Mouse (Mus musculus) cerebellum, postnatal 14 days (tissue): Measurements from ENCODE around the gene Ssbp4.

Experiments used
- DNase-seq, 2 experiments: peaks; one replicate each; pipeline ENCODE4 v3.0.0; 2021; ENCODE audit warnings: mixed read lengths in 2 of 2

Gene Ssbp4

GRCm38 (mm10) chr8:70630532-70631381 lies 22.1 kb upstream of the Ssbp4 start:
- DNase-seq = no peak

DNA sequence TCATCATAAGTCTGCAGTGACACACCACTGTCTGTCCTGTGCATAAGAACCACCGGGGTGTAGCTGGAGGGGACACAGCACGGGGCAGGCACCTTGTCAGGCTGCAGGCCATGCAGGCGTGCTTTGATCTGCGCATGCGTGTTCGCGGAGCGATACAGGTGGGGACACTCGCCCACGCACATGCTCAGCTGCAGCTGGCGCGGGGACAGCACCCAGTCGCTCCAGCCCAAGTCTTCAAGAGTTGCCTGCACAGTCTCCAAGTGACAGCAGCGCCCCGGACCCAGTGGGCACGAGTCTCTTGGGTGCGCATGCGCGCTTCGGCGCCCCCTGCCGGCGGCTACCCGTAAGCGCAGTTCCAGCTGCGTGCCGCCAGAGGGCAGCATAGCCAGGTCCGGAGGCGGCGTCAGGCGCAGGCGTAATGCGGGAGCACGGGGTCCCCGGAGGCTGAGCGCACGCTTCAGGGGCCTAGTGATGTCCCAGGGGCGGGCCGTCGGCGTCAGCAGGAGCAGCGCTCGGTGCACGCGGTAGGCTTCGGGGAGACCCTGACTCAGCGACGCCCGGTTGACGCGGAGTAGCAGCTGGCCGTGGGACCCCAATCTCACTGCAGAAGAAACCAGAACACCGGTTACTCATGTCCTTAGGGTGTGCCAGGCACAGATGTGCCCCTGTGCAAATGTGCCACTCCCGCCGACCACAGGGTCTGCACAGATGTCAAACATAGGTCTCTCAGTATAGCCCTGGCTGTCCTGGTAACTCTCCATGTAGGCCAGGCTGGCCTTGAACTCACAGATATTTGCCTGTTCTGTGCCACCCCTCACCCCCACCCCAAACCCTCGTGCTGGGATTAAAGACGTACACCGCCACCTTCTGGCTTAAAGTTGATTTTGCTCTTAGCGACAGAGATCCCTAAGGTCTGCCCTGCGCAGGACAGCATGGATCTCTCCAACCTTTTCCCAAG lies 21.2 kb upstream of the Ssbp4 start:
- DNase-seq = peak; percentile 91 to 94

- no peak for DNase-seq
Measured at GRCm38 (mm10) chr8:70628986-70629490, 20.4 kb upstream of the Ssbp4 start.

- DNase-seq = no peak
Measured at GRCm38 (mm10) chr8:70627041-70627440, 18.4 kb upstream of the Ssbp4 start.

DNA sequence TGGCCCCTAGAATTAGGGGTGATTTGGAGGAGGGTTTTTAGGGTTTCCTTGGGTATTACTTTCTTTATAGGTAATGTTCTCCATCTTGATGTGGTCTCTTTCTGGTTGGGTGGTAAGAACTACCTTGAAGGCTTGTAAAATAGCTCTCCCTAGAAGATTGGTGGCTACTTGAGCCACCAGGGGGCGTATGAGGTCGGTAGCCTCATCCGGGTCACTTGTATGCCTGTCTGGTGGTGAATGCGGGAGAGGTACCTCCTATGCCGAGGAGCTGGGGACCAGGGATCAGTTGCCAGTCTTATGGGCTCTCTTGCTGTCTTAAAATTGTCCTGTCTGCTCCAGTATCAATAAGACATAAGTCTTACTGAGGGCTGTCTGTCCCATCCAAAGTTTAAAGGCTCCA lies 16.4 kb upstream of the Ssbp4 start:
- DNase-seq = peak in 1 of 2 experiments; percentile 69

DNA sequence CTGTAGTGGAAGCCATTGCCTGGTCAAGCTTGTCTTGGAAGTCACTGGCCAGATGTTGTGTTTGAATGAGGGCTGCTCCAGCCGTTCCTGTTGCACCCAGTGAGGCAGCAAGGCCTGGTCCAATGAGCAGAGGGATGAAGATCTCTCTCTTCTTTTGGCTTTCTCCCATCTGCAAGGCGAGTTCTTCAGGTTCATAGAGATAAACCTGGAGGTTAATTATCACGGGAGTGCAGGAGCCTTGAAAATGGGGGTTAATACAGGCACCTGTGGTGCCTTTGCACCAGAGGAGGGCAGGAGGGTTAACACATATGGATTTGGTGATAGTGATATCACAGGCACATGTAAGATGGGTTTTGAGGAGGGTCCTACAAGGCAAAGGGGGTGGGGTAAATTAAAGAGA lies 13.5 kb upstream of the Ssbp4 start:
- no peak for DNase-seq

GRCm38 (mm10) chr8:70618888-70619334 lies 10.2 kb upstream of the Ssbp4 start:
- no peak for DNase-seq

DNA sequence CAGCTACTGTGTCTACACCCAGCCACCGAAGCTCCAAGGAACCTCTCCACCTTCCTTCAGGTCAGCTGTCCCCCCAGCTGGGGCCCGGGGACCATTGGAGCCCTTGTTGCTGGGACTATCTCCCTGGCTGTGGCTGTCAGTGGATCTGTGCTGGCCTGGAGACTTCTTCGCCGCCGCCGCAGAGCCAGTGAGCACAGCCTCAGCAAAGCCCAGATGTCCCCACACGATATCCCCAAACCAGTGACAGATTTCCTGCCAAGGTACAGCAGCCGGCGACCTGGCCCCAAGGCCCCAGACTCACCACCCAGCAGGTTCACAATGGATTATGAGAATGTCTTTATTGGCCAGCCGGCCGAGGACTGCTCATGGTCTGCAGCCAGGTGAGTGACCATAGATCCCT lies 9.3 kb upstream of the Ssbp4 start:
- no peak for DNase-seq

GRCm38 (mm10) chr8:70616645-70617044 lies 8.0 kb upstream of the Ssbp4 start:
- DNase-seq = peak in 1 of 2 experiments; percentile 5

GRCm38 (mm10) chr8:70615894-70616293 lies 7.2 kb upstream of the Ssbp4 start, which contains the start of gene Lrrc25:
Lrrc25 (plus strand) TSS chr8:70616155.
- no peak for DNase-seq

DNA sequence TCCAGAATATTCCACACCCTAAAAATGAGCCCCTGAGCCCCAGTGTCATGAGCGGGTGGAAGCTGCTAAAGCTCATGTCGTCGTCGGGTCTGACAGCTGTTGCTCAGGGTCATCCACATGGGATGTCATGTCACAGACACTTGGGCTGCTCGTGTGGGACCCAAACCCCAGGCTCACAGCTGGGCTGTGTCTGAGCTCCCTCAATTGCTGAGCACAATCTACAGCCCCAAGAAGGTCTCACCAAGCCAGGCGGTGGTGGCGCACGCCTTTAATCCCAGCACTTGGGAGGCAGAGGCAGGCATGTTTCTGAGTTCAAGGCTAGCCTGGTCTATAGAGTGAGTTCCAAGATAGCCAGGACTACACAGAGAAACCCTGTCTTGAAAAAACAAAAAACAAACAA lies 6.6 kb upstream of the Ssbp4 start:
- DNase-seq = no peak

DNA sequence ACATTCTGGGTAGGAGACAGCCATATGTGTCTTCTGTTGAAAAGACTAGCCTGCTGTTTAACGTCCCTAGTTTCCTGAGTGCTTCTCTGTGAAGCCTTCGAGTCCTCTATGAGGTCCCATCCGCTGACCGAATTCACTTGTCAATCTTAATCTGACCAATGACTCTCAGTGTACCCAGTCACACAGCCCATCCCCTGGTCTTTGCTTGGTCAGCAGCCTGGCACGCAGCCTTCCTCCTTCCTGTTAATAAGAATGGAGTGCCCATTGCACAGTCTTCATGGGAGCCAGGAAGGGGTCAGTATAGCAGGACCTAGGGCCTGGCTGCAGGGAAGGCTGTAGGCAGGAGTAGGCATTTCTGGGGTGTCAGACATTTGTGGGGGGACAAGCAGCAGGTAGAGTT lies 5.8 kb upstream of the Ssbp4 start:
- DNase-seq = peak in 1 of 2 experiments; percentile 12

DNA sequence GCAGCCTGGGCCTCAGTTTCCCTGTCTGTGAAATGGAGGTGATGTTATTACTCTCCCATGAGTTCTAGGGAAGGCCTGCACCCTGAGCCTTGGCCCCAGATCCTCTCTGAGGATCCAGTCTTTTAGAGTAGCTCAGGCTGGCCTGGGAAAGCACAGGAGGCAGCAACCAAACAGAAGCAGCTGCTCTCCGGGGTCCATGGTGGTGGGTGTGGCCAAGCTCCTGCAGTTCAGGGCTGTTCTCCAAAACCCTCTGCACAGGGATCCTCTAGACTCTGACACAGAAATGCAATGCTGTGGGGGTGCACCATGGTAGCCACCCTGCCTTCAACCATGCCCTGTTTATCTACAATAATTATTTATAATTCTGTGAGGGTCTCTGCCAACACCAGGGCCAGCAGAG lies 5.1 kb upstream of the Ssbp4 start:
- DNase-seq = peak in 1 of 2 experiments; percentile 3

GRCm38 (mm10) chr8:70611849-70612248 lies 3.2 kb upstream of the Ssbp4 start:
- DNase-seq = peak; percentile 93 to 95

- DNase-seq = peak; percentile 85 to 91
Measured at GRCm38 (mm10) chr8:70610796-70611771, 2.4 kb upstream of the Ssbp4 start.

DNA sequence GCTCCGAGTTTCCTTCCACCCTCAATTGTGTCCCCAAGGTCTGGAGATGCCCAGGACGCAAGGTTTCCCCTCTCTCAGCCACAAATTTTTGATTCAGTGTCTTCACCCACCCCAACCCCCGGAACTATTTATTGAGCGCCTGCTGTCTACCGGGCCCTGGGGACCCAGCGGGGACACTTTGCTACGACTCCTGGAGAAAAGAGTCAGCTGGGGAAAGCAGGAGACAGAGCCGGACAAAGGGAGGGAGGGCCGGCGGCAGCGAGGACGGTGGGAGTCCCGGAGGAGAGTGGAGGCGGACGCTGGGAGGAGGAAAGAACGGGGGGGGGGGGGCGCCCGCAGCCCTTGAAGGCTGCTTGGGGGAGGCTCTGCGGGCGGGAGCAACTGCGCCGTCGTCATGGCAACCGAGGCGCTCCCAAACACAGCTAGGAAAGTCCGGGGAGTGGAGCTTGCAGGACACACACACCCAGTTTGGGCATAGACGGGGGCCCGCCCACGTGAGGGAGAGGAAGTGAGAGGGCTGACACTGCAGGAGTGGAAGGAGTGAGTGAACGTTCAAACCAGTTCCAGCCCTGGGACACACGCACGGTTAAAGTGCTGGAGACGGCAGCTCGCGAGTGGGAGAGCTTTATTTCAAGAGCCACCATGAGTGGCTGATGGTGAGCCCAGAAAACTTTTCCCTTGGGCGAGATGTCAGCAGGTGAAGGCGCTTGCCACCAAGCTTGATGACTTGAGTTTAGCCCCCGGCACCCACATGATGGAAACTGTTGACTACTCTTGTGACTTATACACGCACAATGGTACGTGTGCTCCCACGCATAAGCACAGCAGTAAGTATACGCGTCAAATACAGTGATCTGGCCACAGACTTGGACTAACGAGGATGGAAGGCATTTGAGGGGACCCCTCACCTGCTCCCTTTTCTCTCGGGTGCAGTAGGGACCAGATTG lies 1.4 kb upstream of the Ssbp4 start:
- DNase-seq = peak; percentile 44 to 56

DNA sequence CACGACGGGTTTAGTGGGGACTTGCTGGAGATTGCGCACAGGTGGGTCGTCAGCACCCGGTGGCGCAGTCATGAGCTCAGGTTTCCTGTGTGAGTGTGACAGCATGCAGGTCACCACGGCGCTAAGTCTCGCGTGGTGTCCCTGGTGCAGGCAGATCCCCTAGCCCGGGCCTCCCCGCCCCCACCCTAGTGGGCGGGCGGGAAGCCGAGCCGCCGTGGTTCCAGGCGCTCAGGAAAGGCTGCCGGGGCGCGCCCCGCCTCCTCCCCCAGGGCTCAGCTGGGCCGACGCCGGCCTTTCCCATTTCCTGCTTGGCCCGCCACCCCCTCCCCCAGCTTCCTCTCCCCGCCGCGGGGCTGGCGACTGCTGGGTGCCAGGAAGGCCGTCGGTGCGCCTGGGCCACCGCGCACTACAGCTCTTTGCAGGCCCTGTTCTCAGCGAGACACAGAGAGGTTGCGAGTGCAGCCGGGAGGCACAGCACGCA lies 736 bp upstream of the Ssbp4 start:
- DNase-seq = peak; percentile 54 to 69

DNA sequence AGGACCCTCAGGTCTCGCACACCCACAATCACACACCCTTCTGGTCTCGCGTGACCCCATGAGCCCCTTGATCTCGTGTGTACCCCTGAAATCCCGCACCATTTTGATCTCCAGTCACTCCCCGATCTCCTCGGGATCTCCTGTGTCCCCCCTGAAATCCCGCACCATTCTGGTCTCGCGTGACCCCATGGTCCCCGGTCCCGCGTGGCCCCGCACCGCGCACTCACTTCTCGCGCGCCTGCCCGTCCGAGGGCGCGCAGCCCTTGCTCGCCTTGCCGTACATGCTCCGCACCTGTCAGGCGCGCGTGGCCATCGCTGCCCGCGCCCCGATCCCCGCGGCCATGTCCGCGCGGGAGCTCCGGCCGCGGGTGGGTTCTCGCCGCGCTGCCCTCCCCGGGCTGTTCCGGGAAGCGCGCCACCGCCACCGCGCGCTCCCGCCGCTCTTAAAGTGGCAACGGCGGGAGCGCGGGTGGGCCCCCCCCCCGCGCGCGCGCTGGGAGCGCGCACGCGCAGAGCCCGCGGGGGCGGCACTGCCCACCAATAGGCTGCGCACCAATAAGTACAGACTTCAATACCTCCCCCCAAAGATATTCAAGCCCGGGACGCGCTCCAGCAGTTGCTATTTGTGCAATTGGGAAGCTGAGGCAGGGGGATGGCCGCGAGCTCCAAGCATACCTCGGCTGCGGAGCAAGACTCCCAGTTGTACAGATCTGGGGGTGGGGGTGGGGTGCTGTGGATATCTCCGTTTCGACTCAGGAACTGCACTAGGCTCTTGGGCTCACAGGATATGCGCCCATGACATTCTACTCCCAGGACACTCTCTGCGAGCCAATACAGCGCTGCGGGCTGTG lies 549 bp downstream of the Ssbp4 start:
- peak; percentile 73 to 81 for DNase-seq

- DNase-seq = peak in 1 of 2 experiments; percentile 36
Measured at GRCm38 (mm10) chr8:70607603-70607897, 1.1 kb downstream of the Ssbp4 start.
